Mouse (Mus musculus): ENCODE measurements around the gene Fkbp14.

Gene Fkbp14

DNA sequence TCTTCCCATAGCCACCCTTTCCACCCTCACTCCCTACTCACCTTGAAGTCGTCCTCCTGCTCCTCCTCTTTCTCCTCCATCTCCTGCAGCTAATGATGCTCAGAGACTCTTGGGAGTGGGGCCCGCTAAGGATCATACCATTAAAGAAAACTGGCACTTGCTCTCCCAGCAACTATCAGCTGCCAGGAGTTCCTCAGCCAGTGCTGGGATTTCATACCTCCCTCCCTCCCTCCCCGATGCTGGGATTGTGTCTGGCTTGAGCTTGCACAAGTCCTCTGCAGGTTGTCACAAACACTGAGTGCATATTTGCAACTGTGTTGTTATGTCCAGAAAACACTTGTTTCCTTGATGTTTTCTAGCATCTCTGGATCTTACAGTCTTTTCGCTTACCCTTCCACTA is at the start of gene Fkbp14:
Gene Fkbp14 (minus strand): TSS at position 101 of the 400 bp plus-strand sequence.
- no peak for DNase-seq (ENCODE audit: low read depth, low spot score)

DNA sequence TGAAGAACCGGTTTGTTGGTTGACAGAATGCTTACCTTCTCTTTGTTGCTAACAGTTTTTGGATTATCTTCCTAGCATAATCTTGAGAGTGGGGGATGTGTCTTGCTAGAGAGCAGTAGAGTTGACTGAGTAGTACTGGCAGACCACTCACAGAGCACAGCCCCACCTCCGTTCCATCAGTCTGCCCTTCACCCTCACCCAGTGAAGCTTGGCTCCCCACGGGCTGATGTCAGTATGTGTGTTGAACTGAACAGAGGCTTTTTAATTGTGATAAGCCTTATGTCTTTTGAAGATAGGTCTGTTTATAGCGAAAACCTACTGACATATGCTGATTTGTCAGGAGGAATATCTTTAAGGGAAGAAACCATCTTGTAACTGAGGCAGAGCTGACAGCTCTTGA is 46.1 kb upstream of the Fkbp14 start:
- DNase-seq (ENCODE audit: low read depth, low spot score): no peak

GRCm38 (mm10) chr6:54641953-54642352 is 44.8 kb upstream of the Fkbp14 start:
- DNase-seq (ENCODE audit: low read depth, low spot score): no peak

GRCm38 (mm10) chr6:54639877-54640276 is 42.8 kb upstream of the Fkbp14 start:
- DNase-seq (ENCODE audit: low read depth, low spot score): no peak

DNA sequence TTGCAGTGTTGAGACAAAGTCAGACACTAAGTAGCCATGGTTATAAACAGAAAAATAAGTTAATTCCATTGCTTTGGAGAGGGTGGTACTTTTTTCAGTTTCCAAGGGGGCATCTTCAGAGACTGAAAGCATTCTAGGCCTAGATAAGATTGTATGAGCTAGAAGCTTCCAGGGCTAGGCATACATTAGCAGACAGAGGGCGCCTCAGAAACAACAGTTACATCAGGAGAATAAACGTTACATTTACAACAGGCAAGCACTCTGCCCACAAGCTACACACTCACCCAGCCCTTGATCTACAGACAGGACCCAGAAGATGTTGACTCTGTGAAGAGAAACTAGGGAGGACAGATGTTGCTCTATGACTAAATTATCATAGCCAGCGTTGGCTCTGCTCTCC is 34.4 kb upstream of the Fkbp14 start:
- DNase-seq (ENCODE audit: low read depth, low spot score): peak; percentile 39

DNA sequence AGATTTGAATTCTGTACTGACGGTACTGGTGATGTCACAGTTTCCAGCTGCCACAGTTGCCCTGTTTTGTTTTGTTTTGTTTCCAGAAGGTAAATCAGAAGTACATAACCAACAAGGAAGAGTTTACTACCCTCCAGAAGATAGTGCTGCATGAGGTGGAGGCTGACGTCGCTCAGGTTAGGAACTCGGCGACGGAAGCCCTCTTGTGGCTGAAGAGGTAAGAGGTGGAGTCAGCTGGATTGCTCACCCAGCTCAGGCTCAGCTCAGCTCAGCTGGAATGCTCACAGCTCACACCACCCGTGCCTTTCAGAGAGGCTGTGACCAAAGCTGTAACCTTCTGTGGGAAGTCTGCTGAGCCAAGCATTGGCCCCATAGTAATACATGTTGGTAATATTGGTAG is 32.6 kb upstream of the Fkbp14 start:
- DNase-seq (ENCODE audit: low read depth, low spot score): peak; percentile 32

DNA sequence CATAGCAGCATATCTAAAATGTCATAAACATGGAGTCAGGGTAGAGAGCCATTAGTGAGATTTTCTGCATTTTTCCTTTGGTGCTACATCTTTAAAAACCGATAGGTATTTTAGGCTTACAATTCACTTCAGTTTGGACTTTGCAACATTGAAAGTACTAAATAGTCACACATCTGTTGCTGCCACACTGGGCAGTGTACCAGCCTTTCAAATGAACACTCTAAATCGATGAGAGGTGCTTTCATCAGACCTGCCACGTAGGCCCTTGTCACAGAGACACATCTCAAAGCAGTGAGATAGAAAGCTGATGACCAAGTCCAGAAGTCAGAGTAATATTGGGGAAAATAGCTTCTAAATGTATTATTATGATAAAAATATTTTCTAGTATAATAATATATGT is 31.3 kb upstream of the Fkbp14 start:
- DNase-seq (ENCODE audit: low read depth, low spot score): no peak

- DNase-seq (ENCODE audit: low read depth, low spot score): no peak
Observed at GRCm38 (mm10) chr6:54620357-54620756, 23.2 kb upstream of the Fkbp14 start.

- DNase-seq (ENCODE audit: low read depth, low spot score): no peak
Observed at GRCm38 (mm10) chr6:54619530-54619929, 22.4 kb upstream of the Fkbp14 start.

DNA sequence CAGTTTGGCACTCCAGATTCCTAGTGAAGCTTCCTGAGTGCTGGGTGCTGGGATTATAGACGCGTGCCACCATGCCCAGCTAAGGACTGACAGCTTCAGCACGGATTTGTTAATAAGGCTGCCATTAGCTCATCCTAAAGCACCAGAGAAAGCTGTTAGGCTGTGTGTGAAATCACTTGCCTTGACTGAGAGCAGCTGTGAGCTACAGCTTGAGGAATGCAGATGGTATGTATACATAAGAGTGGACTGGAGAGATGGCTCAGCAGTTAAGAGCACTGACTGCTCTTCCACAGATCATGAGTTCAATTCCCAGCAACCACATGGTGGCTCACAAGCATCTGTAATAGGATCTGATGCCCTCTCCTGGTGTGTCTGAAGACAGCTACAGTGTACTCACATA is 20.3 kb upstream of the Fkbp14 start:
- peak; percentile 58 for DNase-seq (ENCODE audit: low read depth, low spot score)

GRCm38 (mm10) chr6:54606241-54606640 is 9.1 kb upstream of the Fkbp14 start:
- no peak for DNase-seq (ENCODE audit: low read depth, low spot score)

- DNase-seq (ENCODE audit: low read depth, low spot score): peak; percentile 55
Observed at GRCm38 (mm10) chr6:54604001-54604715, 7.0 kb upstream of the Fkbp14 start.

DNA sequence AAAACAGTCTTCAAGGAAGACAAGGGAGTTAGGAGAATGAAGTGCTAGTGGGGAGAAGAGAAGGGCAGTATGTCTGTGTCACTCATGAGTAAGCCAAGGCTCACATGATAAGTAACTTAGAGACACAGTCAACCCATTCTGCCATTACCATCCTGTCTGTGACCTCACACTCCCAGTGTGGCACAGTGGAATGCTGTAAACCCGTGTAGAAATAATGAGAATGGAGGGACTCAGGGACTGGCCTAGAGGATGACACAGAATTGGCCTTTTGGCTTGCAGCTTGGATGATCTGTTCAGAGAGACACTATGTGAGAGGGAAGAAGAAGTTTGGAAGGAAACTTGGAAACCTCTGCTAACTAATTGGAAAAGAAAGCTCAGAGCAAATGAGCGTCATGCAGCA is 5.8 kb upstream of the Fkbp14 start:
- no peak for DNase-seq (ENCODE audit: low read depth, low spot score)

GRCm38 (mm10) chr6:54600681-54601347 is 3.7 kb upstream of the Fkbp14 start:
- DNase-seq (ENCODE audit: low read depth, low spot score): no peak

DNA sequence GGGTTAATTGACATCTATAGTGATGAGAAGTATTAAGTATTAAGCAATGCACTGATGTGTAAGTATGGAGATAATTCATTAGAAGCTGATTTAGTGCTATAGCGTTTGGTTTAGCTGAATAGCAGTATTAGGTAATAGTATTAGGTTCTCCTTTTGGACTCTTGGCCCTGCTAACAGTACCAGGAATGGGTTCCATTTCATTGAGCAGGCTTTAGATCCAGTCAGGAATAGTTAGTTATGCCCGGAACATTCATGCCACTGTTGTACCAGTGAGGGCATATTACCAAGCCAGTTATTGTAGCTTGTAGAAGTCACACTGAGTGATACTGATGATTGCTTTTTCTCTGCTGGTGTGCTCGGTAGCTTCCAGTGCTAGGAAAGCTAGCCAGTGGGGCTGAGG is 603 bp upstream of the Fkbp14 start:
- no peak for DNase-seq (ENCODE audit: low read depth, low spot score)

GRCm38 (mm10) chr6:54595330-54595878 is 1.7 kb downstream of the Fkbp14 start:
- DNase-seq (ENCODE audit: low read depth, low spot score): peak; percentile 44

GRCm38 (mm10) chr6:54594469-54595329 is 2.4 kb downstream of the Fkbp14 start, which contains the start of gene Plekha8:
Gene Plekha8, plus strand, starts transcription at chr6:54595111.
- peak; percentile 81 for DNase-seq (ENCODE audit: low read depth, low spot score)

GRCm38 (mm10) chr6:54593766-54594468 is 3.2 kb downstream of the Fkbp14 start:
- DNase-seq (ENCODE audit: low read depth, low spot score): peak; percentile 36

DNA sequence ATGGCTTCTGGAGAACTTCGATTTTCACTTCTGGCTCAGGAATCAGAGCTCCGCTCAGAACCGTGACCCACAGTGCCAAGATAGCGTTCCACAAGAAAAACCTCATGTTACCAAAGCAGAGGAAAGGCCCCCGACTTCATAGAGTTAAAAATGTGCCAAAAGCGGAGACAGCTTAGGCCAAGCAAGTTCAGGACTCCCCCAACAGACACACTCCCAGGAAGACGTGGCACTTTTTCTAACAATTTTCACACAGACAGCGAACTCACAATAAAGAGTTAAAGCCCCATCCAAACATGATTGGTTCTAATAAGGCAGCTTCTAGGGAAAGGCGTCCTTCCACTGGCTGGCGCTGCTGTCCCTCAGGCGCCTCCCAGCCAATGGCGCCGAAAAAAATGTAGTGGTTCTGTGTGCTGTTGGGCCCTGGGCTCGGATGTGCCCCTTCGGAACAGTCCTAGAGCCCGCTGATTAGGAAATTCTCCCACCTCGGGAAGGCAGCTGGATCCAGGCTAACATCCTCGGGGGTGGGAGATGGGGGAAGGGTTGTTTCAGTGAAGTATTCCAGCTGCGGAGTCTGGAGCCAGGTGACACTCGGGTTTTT is 4.1 kb downstream of the Fkbp14 start:
- DNase-seq (ENCODE audit: low read depth, low spot score): peak; percentile 98

- peak; percentile 37 for DNase-seq (ENCODE audit: low read depth, low spot score)
Observed at GRCm38 (mm10) chr6:54591778-54592177, 5.3 kb downstream of the Fkbp14 start.

DNA sequence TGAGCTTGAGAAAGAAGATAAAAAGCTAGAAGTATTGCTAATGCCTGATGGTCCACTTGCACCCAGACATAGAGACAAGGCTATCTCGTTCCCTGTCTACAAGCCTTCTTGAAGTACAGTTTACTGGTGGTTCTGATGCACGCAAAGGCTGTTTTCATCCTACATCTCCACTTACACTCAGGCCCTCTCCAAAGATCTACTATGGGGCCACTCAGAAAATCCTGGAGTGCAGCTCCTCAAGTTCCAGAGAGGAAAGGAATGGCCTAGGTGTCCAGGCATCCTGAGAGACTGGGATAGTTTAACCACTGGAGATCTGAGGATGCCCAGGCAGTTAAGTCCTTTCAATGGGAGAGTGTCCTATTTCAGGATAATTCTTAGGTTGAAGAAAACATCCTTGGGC is 6.4 kb downstream of the Fkbp14 start:
- DNase-seq (ENCODE audit: low read depth, low spot score): no peak
